Mouse (Mus musculus): ENCODE measurements around the gene Ckap2. TPM values are rescaled to one million over a fixed set of nuclear protein-coding genes. Genes with fewer than 3 reads are reported as not detected.

Gene Ckap2
- polyA plus RNA-seq, 1 experiment from 2014 or later, result 77.1 TPM

DNA sequence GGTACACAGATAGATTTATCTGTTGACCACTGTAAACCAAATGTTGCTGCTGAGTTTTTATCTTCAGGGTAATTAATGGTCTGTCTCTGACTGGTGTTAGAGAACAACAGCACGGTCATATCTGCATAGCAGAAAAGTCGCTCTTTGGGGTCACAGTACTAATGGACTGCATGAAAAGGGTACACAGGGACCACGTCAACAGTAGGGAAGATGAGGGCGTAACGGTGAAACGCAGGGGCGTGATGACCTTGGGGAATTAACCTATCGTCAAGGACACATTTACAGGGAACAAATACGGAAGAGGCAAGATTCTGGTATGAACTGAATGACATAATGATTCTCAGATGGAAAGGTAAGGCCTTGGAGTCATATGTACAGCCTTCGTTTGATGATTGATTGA is 21.2 kb downstream of the Ckap2 start:
- Histone ChIP-seq H3K27me3 (ENCODE audit: control insufficient read depth, insufficient read depth, low read length) (no peaks in the 10 kb centered on the region), H3K9ac (ENCODE audit: low read length) (no peak overlapping the region), H3K27ac (ENCODE audit: low read depth, low read length) (no peak overlapping the region), H3K4me1 (ENCODE audit: control insufficient read depth, insufficient read depth, low read length) (no peaks in the 10 kb centered on the region), H3K4me3 (ENCODE audit: low read depth, low read length) (no peak overlapping the region), H3K36me3 (ENCODE audit: control insufficient read depth, insufficient read depth, low read length) (peaks cover 4% of the 10 kb centered on the region), H3K9me3 (ENCODE audit: control insufficient read depth, low read length) (no peaks in the 10 kb centered on the region), H3K4me2 (no peak overlapping the region)
- WGBS, result 95% methylated on average over 10 of the region's 10 CpGs
- no peak for DNase-seq (ENCODE audit: low spot score, missing footprints)
- ATAC-seq (ENCODE audit: low FRiP score), result no peak

GRCm38 (mm10) chr8:22162206-22162605 is 23.4 kb downstream of the Ckap2 start:
- Histone ChIP-seq H3K36me3 (ENCODE audit: control insufficient read depth, insufficient read depth, low read length) (no peaks in the 10 kb centered on the region; the same call in 1 of the 2 replicates), H3K4me2 (no peak overlapping the region), H3K27ac (ENCODE audit: low read depth, low read length) (no peak overlapping the region), H3K9ac (ENCODE audit: low read length) (no peak overlapping the region), H3K4me3 (ENCODE audit: low read depth, low read length) (no peak overlapping the region), H3K4me1 (ENCODE audit: control insufficient read depth, insufficient read depth, low read length) (no peaks in the 10 kb centered on the region), H3K27me3 (ENCODE audit: control insufficient read depth, insufficient read depth, low read length) (no peaks in the 10 kb centered on the region), H3K9me3 (ENCODE audit: control insufficient read depth, low read length) (no peaks in the 10 kb centered on the region)
- WGBS, result 91% methylated on average over 8 of the region's 8 CpGs
- ATAC-seq (ENCODE audit: low FRiP score) (no peak), DNase-seq (ENCODE audit: low spot score, missing footprints) (no peak)

DNA sequence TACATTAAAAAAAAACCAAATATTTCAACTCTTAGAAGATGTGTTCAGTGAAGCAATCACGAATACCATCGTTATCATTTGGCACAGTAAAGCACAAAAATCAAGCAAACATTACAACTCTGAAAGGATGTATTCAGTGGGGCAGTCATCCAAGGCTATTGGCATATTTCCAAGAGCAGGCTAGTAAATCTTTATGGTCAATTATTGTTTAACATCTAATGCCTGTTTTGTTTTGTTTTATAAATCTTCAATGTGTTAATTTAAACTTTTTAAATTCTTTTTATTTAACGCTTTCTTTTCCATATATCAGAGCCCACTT is 35.3 kb downstream of the Ckap2 start:
- 94% methylated on average over 3 of the region's 3 CpGs for WGBS
- Histone ChIP-seq H3K36me3 (ENCODE audit: control insufficient read depth, insufficient read depth, low read length) (no peaks in the 10 kb centered on the region; the same call in 1 of the 2 replicates), H3K9ac (ENCODE audit: low read length) (no peak overlapping the region)

GRCm38 (mm10) chr8:22149643-22150344 is 35.8 kb downstream of the Ckap2 start:
- Histone ChIP-seq H3K36me3 (ENCODE audit: control insufficient read depth, insufficient read depth, low read length) (no peaks in the 10 kb centered on the region; the same call in 1 of the 2 replicates), H3K4me2 (no peak overlapping the region), H3K4me1 (ENCODE audit: control insufficient read depth, insufficient read depth, low read length) (no peaks in the 10 kb centered on the region), H3K9me3 (ENCODE audit: control insufficient read depth, low read length) (no peaks in the 10 kb centered on the region), H3K27ac (ENCODE audit: low read depth, low read length) (no peak overlapping the region), H3K27me3 (ENCODE audit: control insufficient read depth, insufficient read depth, low read length) (no peaks in the 10 kb centered on the region), H3K4me3 (ENCODE audit: low read depth, low read length) (no peak overlapping the region), H3K9ac (ENCODE audit: low read length) (no peak overlapping the region)
- ATAC-seq (ENCODE audit: low FRiP score) (no peak), DNase-seq (ENCODE audit: low spot score, missing footprints) (no peak)
- 95% methylated on average over 11 of the region's 11 CpGs for WGBS

More for the DNA sequence above, 35.3 kb downstream of the Ckap2 start:
- Histone ChIP-seq H3K27ac (ENCODE audit: low read depth, low read length) (no peak overlapping the region), H3K4me3 (ENCODE audit: low read depth, low read length) (no peak overlapping the region), H3K4me1 (ENCODE audit: control insufficient read depth, insufficient read depth, low read length) (no peaks in the 10 kb centered on the region), H3K27me3 (ENCODE audit: control insufficient read depth, insufficient read depth, low read length) (no peaks in the 10 kb centered on the region), H3K4me2 (no peak overlapping the region), H3K9me3 (ENCODE audit: control insufficient read depth, low read length) (no peaks in the 10 kb centered on the region)
- ATAC-seq (ENCODE audit: low FRiP score) (no peak), DNase-seq (ENCODE audit: low spot score, missing footprints) (no peak)

GRCm38 (mm10) chr8:22148367-22148740 is 37.3 kb downstream of the Ckap2 start:
- no peaks in the 10 kb centered on the region for H3K4me1 ChIP-seq (ENCODE audit: control insufficient read depth, insufficient read depth, low read length)
- H3K27ac ChIP-seq (ENCODE audit: low read depth, low read length), result no peak overlapping the region
- DNase-seq (ENCODE audit: low spot score, missing footprints) (no peak), ATAC-seq (ENCODE audit: low FRiP score) (no peak)
- no peak overlapping the region for H3K4me3 ChIP-seq (ENCODE audit: low read depth, low read length)
- no peaks in the 10 kb centered on the region for H3K9me3 ChIP-seq (ENCODE audit: control insufficient read depth, low read length)
- no peaks in the 10 kb centered on the region; the same call in 1 of the 2 replicates for H3K36me3 ChIP-seq (ENCODE audit: control insufficient read depth, insufficient read depth, low read length)
- 92% methylated on average over 7 of the region's 7 CpGs for WGBS
- H3K27me3 ChIP-seq (ENCODE audit: control insufficient read depth, insufficient read depth, low read length), result no peaks in the 10 kb centered on the region
- H3K4me2 ChIP-seq, result no peak overlapping the region
- no peak overlapping the region for H3K9ac ChIP-seq (ENCODE audit: low read length)

DNA sequence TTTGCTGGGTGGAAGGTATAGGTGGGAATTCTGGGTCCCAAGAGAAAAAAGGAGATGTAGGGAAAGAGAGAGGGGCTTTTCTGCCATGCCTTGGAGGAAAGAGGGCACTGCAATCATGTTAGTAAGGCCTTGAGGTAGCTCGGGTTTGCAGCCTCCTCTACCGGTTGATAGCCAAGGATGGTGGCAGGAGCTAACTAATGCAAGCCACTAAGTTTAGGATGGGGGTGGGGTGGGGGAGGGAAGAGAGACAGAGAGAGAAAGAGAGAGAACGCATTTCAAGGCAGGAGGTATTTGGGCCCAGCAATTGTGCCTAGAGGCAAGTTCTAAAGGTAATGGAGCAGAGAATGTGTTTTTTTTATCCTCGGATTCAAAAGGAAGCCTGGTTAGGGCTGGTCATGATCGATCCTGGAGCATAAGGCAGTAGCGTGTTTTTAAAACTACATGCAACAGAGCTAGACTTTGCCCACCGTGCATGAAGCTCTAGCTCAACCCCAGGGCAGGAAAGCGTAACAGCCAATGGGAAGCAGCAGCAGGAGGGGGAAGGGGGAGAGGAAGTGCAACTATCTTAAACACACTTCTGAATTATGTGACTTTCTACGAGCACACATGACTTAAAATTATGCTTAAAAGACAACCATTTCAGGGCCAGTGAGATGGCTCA is 37.8 kb downstream of the Ckap2 start:
- WGBS, result 86% methylated on average over 9 of the region's 9 CpGs
- Histone ChIP-seq H3K4me1 (ENCODE audit: control insufficient read depth, insufficient read depth, low read length) (no peaks in the 10 kb centered on the region), H3K27me3 (ENCODE audit: control insufficient read depth, insufficient read depth, low read length) (no peaks in the 10 kb centered on the region), H3K27ac (ENCODE audit: low read depth, low read length) (no peak overlapping the region), H3K4me3 (ENCODE audit: low read depth, low read length) (no peak overlapping the region), H3K4me2 (no peak overlapping the region), H3K36me3 (ENCODE audit: control insufficient read depth, insufficient read depth, low read length) (no peaks in the 10 kb centered on the region; the same call in 1 of the 2 replicates), H3K9me3 (ENCODE audit: control insufficient read depth, low read length) (no peaks in the 10 kb centered on the region), H3K9ac (ENCODE audit: low read length) (no peak overlapping the region)
- no peak for DNase-seq (ENCODE audit: low spot score, missing footprints)
- ATAC-seq (ENCODE audit: low FRiP score), result no peak

GRCm38 (mm10) chr8:22145831-22146230 is 39.8 kb downstream of the Ckap2 start:
- WGBS, result 82% methylated on average over 6 of the region's 6 CpGs
- Histone ChIP-seq H3K4me3 (ENCODE audit: low read depth, low read length) (no peak overlapping the region), H3K9me3 (ENCODE audit: control insufficient read depth, low read length) (no peaks in the 10 kb centered on the region), H3K27me3 (ENCODE audit: control insufficient read depth, insufficient read depth, low read length) (no peaks in the 10 kb centered on the region), H3K4me1 (ENCODE audit: control insufficient read depth, insufficient read depth, low read length) (no peaks in the 10 kb centered on the region), H3K4me2 (no peak overlapping the region), H3K36me3 (ENCODE audit: control insufficient read depth, insufficient read depth, low read length) (no peaks in the 10 kb centered on the region; the same call in 1 of the 2 replicates), H3K27ac (ENCODE audit: low read depth, low read length) (no peak overlapping the region), H3K9ac (ENCODE audit: low read length) (no peak overlapping the region)
- DNase-seq (ENCODE audit: low spot score, missing footprints), result no peak
- ATAC-seq (ENCODE audit: low FRiP score), result no peak

DNA sequence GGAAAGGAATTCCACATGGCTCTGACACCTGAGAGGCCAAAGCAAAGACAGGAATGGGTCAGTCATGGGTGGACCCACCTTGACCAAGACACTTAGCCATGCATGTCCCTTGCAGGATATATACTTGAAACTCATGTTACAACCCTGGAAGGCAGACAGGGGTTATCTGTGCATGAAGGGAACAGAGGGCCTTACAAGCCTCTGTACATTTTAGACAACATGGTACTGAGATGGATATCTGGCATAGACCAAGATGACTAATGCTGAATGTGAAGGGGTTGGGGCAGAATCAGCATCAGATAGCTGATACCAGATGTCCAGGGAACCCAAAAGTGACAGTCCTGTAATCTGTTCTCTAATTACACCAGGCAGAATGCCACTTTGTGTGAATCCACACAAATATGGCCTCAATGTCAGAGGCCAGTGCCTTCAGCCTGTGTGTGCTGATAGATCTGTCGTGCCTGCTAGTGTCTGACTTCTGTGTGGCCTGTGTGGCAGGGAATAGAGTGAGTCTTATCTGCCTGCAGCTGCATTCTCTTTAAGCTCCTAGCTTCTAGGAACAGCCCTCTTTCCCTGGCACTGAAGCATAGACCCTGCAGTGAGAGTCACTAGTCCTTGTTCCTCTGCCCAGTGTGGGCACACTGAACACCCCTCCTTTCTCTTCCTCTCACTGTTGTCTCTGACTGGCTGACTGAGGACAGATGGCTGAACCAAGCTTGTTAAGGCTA is 41.7 kb downstream of the Ckap2 start:
- H3K27ac ChIP-seq (ENCODE audit: low read depth, low read length), result no peak overlapping the region
- H3K4me3 ChIP-seq (ENCODE audit: low read depth, low read length), result no peak overlapping the region
- 83% methylated on average over 1 of the region's 1 CpGs for WGBS
- ATAC-seq (ENCODE audit: low FRiP score) (no peak), DNase-seq (ENCODE audit: low spot score, missing footprints) (no peak)
- H3K9me3 ChIP-seq (ENCODE audit: control insufficient read depth, low read length), result no peaks in the 10 kb centered on the region
- H3K36me3 ChIP-seq (ENCODE audit: control insufficient read depth, insufficient read depth, low read length), result no peaks in the 10 kb centered on the region; the same call in 1 of the 2 replicates
- H3K4me2 ChIP-seq, result no peak overlapping the region
- H3K27me3 ChIP-seq (ENCODE audit: control insufficient read depth, insufficient read depth, low read length), result no peaks in the 10 kb centered on the region
- no peaks in the 10 kb centered on the region for H3K4me1 ChIP-seq (ENCODE audit: control insufficient read depth, insufficient read depth, low read length)
- no peak overlapping the region for H3K9ac ChIP-seq (ENCODE audit: low read length)

DNA sequence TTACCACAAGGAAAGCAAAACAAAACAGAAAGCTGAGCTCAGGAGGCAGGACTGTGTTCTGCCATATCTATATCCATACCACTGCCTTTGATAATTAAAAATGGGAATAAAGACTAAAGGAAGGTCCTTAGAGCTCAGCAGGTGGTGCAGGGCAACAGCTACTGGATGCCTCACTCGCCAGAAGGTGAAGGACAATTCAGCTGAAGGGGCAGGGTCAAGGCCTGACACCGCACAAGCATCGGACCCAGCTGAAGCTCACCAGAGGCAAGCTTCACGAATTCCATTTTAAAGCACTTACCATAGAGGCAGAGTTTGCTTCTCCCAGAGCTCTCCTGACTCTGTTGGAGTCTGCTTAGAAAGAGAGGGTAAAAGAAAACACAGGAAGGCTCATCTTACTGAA is 43.0 kb downstream of the Ckap2 start:
- no peaks in the 10 kb centered on the region for H3K36me3 ChIP-seq (ENCODE audit: control insufficient read depth, insufficient read depth, low read length)
- H3K9ac ChIP-seq (ENCODE audit: low read length), result no peak overlapping the region
- ATAC-seq (ENCODE audit: low FRiP score) (no peak), DNase-seq (ENCODE audit: low spot score, missing footprints) (no peak)
- no peaks in the 10 kb centered on the region for H3K4me1 ChIP-seq (ENCODE audit: control insufficient read depth, insufficient read depth, low read length)
- no peak overlapping the region for H3K4me2 ChIP-seq
- H3K4me3 ChIP-seq (ENCODE audit: low read depth, low read length), result no peak overlapping the region
- H3K27me3 ChIP-seq (ENCODE audit: control insufficient read depth, insufficient read depth, low read length), result no peaks in the 10 kb centered on the region
- no peak overlapping the region for H3K27ac ChIP-seq (ENCODE audit: low read depth, low read length)
- WGBS, result 77% methylated on average over 4 of the region's 4 CpGs
- H3K9me3 ChIP-seq (ENCODE audit: control insufficient read depth, low read length), result no peaks in the 10 kb centered on the region

Data from midbrain, embryonic 11.5 days (tissue).